Mouse (Mus musculus): ENCODE results near the gene Baz2a. TPM values are rescaled to one million over a fixed set of nuclear protein-coding genes. Genes with fewer than 3 reads are reported as not detected.
"Not testable (repeated sequence)": the region's sequence is repeated elsewhere in the genome, so short reads cannot be mapped to it uniquely, and the experiment has no call there.

Gene Baz2a
- 16.2 and 17.0 TPM in 2 replicates for polyA plus RNA-seq (2016; fragmentation: Nextera tagmentation; extraction: Ambion mirVana)

GRCm38 (mm10) chr10:128091564-128092505 is at the start of gene Baz2a:
TSS of gene Baz2a (plus strand) at chr10:128091577.
- Histone ChIP-seq H3K9me3 (no peaks in the 10 kb centered on the region), H3K27ac (peak within 1 kb of the TSS; percentile 93), H3K27me3 (ENCODE audit: insufficient read depth, poor library complexity, severe bottlenecking) (no peaks in the 10 kb centered on the region), H3K36me3 (peaks cover 41% of the 10 kb centered on the region), H3K4me3 (peak within 1 kb of the TSS; percentile 81), H3K4me1 (replicated peaks) (peaks cover 66% of the 10 kb centered on the region)
- DNase-seq (ENCODE audit: low spot score): peak; percentile 44
- WGBS: 2% methylated on average over 20 of the region's 20 CpGs

- Histone ChIP-seq H3K27me3 (ENCODE audit: insufficient read depth, poor library complexity, severe bottlenecking) (no peaks in the 10 kb centered on the region), H3K4me3 (no peak overlapping the region), H3K27ac (no peak overlapping the region), H3K4me1 (replicated peaks) (peaks cover 52% of the 10 kb centered on the region), H3K36me3 (peaks cover 95% of the 10 kb centered on the region), H3K9me3 (no peaks in the 10 kb centered on the region)
- DNase-seq (ENCODE audit: low spot score): no peak
- 82% methylated on average over 4 of the region's 4 CpGs for WGBS
Observed at GRCm38 (mm10) chr10:128041636-128042035, 49.7 kb upstream of the Baz2a start.

DNA sequence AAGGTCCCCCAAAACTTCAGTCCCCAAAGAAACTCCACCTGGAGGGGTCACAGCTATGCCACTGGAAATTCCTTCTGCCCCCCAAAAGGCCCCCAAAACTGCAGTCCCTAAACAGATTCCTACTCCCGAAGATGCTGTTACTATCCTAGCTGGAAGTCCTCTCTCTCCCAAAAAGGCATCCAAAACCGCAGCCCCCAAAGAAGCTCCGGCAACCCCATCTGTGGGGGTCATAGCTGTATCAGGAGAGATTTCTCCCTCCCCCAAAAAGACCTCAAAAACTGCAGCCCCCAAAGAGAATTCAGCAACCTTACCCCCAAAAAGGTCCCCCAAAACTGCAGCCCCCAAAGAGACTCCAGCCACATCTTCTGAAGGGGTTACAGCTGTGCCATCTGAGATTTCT is 48.9 kb upstream of the Baz2a start:
- DNase-seq (ENCODE audit: low spot score): no peak
- peaks cover 96% of the 10 kb centered on the region for H3K36me3 ChIP-seq
- peaks cover 43% of the 10 kb centered on the region for H3K4me1 ChIP-seq (replicated peaks)
- H3K27me3 ChIP-seq (ENCODE audit: insufficient read depth, poor library complexity, severe bottlenecking): no peaks in the 10 kb centered on the region
- H3K4me3 ChIP-seq: no peak overlapping the region
- H3K27ac ChIP-seq: no peak overlapping the region
- H3K9me3 ChIP-seq: no peaks in the 10 kb centered on the region
- WGBS: 92% methylated on average over 3 of the region's 3 CpGs

DNA sequence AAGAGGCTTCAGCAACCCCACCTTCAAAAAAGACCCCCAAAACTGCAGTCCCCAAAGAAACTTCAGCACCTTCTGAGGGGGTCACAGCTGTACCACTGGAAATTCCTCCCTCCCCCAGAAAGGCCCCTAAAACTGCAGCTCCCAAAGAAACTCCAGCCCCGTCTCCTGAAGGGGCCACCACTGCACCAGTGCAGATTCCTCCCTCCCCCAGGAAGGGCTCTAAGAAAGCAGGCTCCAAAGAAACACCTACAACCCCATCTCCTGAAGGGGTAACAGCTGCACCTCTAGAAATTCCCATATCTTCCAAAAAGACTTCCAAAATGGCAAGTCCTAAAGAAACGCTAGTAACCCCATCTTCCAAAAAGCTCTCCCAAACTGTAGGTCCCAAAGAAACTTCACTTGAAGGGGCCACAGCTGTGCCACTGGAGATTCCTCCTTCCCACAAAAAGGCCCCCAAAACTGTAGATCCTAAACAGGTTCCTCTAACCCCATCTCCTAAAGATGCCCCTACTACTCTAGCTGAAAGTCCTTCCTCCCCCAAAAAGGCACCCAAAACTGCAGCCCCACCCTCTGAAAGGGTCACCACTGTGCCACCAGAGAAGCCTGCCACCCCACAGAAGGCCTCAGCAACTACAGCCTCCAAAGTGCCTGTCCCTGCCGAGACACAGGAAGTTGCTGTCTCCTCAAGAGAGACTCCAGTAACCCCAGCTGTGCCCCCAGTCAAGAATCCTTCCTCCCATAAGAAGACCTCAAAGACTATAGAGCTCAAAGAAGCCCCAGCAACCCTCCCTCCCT is 48.1 kb upstream of the Baz2a start:
- no peak overlapping the region for H3K27ac ChIP-seq
- no peaks in the 10 kb centered on the region for H3K9me3 ChIP-seq
- no peak for DNase-seq (ENCODE audit: low spot score)
- peaks cover 36% of the 10 kb centered on the region for H3K4me1 ChIP-seq (replicated peaks)
- WGBS: 79% methylated on average over 3 of the region's 3 CpGs
- H3K27me3 ChIP-seq (ENCODE audit: insufficient read depth, poor library complexity, severe bottlenecking): no peaks in the 10 kb centered on the region
- no peak overlapping the region for H3K4me3 ChIP-seq
- H3K36me3 ChIP-seq: peaks cover 100% of the 10 kb centered on the region

- 96% methylated on average over 8 of the region's 8 CpGs for WGBS
Observed at GRCm38 (mm10) chr10:128048157-128048556, 43.2 kb upstream of the Baz2a start.

DNA sequence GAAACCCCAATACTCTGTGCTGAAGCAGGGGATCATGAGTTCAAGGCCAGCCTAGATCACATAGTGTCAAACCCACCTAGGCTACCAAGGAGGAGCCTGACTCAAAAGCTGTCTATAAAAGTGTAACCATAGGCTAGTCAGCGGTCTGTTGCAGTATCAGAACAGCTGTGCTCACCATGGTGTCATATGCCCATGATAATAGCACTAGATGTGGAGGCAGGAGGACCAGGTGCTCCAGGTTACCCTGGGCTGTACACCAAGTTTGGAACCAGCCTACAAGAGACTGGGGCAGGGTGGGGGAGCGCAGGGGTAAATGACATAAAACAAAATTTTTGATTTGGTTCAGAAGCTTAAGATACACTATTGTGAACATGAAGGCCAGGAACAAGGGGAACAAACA is 41.6 kb upstream of the Baz2a start:
- WGBS: 96% methylated on average over 2 of the region's 2 CpGs
- H3K27ac ChIP-seq: no peak overlapping the region
- H3K4me3 ChIP-seq: no peak overlapping the region

More at GRCm38 (mm10) chr10:128048157-128048556, 43.2 kb upstream of the Baz2a start:
- H3K4me1 ChIP-seq (replicated peaks): peaks cover 17% of the 10 kb centered on the region
- H3K36me3 ChIP-seq: peaks cover 89% of the 10 kb centered on the region
- no peaks in the 10 kb centered on the region for H3K9me3 ChIP-seq
- no peak overlapping the region for H3K27ac ChIP-seq
- H3K4me3 ChIP-seq: no peak overlapping the region
- H3K27me3 ChIP-seq (ENCODE audit: insufficient read depth, poor library complexity, severe bottlenecking): no peaks in the 10 kb centered on the region
- DNase-seq (ENCODE audit: low spot score): no peak

GRCm38 (mm10) chr10:128050355-128050754 is 41.0 kb upstream of the Baz2a start:
- DNase-seq (ENCODE audit: low spot score): no peak
- H3K36me3 ChIP-seq: peaks cover 67% of the 10 kb centered on the region

More for the DNA sequence above, 41.6 kb upstream of the Baz2a start:
- H3K9me3 ChIP-seq: no peaks in the 10 kb centered on the region
- H3K27me3 ChIP-seq (ENCODE audit: insufficient read depth, poor library complexity, severe bottlenecking): no peaks in the 10 kb centered on the region
- H3K4me1 ChIP-seq (replicated peaks): peaks cover 2% of the 10 kb centered on the region
- DNase-seq (ENCODE audit: low spot score): no peak
- peaks cover 73% of the 10 kb centered on the region for H3K36me3 ChIP-seq

DNA sequence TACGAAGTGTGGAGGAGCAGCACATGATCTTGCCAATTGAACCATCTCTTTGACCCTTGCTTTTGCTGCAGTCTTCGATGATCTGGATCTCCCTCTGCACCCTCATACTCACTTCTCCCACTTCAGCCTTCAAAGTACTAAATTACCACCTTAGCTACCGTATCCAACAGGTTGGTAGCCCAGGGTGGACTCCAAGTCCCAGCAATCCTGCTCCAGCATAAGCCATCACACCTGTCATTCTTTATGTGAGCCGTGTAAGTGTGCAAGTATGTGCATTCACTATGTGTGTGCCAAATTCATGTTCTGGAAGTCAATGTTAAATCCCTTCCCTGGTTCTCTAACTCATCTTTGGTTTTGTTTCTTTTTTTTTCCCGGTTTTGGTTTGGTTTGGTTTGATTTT is 39.8 kb upstream of the Baz2a start:
- no peak overlapping the region for H3K27ac ChIP-seq
- 97% methylated on average over 5 of the region's 5 CpGs for WGBS
- DNase-seq (ENCODE audit: low spot score): no peak
- no peak overlapping the region for H3K4me3 ChIP-seq
- H3K36me3 ChIP-seq: peaks cover 55% of the 10 kb centered on the region
- no peaks in the 10 kb centered on the region for H3K27me3 ChIP-seq (ENCODE audit: insufficient read depth, poor library complexity, severe bottlenecking)
- H3K4me1 ChIP-seq (replicated peaks): no peaks in the 10 kb centered on the region
- no peaks in the 10 kb centered on the region for H3K9me3 ChIP-seq

More at GRCm38 (mm10) chr10:128050355-128050754, 41.0 kb upstream of the Baz2a start:
- Histone ChIP-seq H3K27me3 (ENCODE audit: insufficient read depth, poor library complexity, severe bottlenecking) (no peaks in the 10 kb centered on the region), H3K27ac (no peak overlapping the region), H3K9me3 (no peaks in the 10 kb centered on the region), H3K4me3 (no peak overlapping the region), H3K4me1 (replicated peaks) (no peaks in the 10 kb centered on the region)
- WGBS: 79% methylated on average over 2 of the region's 2 CpGs

GRCm38 (mm10) chr10:128052136-128052535 is 39.2 kb upstream of the Baz2a start:
- not testable (repeated sequence) for H3K4me1 ChIP-seq (replicated peaks); H3K27ac ChIP-seq; DNase-seq (ENCODE audit: low spot score); H3K9me3 ChIP-seq; H3K4me3 ChIP-seq; H3K27me3 ChIP-seq (ENCODE audit: insufficient read depth, poor library complexity, severe bottlenecking)
- WGBS: 100% methylated on average over 1 of the region's 2 CpGs
- peaks cover 49% of the 10 kb centered on the region for H3K36me3 ChIP-seq

DNA sequence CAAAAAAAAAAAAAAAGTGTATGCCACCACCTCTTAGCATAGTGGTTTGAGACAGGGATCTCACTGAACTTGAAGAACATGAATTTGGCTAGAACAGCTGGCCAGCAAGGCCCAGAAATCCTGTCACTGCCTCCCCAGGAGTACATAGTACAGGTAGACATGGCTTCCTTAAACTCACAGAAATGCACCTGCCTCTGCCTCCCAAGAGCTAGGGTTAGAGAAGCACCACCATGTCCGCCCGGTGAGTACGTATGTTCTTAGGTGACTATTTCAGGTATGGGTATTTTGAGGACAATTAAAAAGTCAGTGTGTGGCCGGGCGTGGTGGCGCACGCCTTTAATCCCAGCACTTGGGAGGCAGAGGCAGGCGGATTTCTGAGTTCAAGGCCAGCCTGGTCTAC is 38.4 kb upstream of the Baz2a start:
- Histone ChIP-seq H3K4me3 (no peak overlapping the region), H3K36me3 (peaks cover 41% of the 10 kb centered on the region), H3K4me1 (replicated peaks) (peaks cover 7% of the 10 kb centered on the region), H3K27ac (no peak overlapping the region), H3K9me3 (no peaks in the 10 kb centered on the region), H3K27me3 (ENCODE audit: insufficient read depth, poor library complexity, severe bottlenecking) (no peaks in the 10 kb centered on the region)
- no peak for DNase-seq (ENCODE audit: low spot score)
- WGBS: 96% methylated on average over 8 of the region's 8 CpGs

- H3K27ac ChIP-seq: peak overlapping the region; percentile 95
- H3K4me3 ChIP-seq: peak overlapping the region; percentile 99
- DNase-seq (ENCODE audit: low spot score): no peak
- H3K4me1 ChIP-seq (replicated peaks): peaks cover 34% of the 10 kb centered on the region
- 1% methylated on average over 18 of the region's 18 CpGs for WGBS
- peaks cover 24% of the 10 kb centered on the region for H3K36me3 ChIP-seq
- no peaks in the 10 kb centered on the region for H3K27me3 ChIP-seq (ENCODE audit: insufficient read depth, poor library complexity, severe bottlenecking)
- no peaks in the 10 kb centered on the region for H3K9me3 ChIP-seq
Observed at GRCm38 (mm10) chr10:128058184-128058583, 33.2 kb upstream of the Baz2a start.

DNA sequence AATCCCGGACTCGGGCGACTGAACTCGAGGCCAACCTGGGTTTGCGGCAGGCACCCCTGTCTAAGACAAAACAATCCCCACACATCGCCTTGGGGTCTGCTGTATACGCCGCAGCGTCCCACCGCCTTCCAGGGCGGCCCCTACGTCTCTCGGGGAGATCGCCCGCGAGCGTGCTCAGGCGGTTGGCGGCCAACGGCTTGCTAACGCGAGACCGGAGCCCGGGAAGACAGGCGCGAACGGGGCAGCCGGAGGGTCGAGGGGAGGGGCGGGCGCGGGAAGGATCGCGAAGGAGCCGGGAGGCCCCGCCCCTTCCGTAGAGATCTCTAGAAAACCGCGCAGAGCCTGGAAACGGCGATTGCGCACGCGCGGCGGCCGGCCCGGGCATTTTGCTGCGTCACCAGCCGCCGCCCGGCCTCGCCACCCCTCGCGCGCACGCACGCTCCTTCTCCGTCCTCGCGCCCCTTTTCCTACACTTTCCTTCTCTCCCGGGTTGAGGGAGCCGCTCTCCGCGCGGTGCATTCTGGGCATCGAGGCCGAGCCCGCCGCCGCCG is 32.7 kb upstream of the Baz2a start, which contains the start of gene Ptges3:
TSS of gene Ptges3 (plus strand) at position 354 of the 551 bp plus-strand sequence.
- Histone ChIP-seq H3K4me3 (peak within 1 kb of the TSS; percentile 99), H3K4me1 (replicated peaks) (peaks cover 34% of the 10 kb centered on the region), H3K36me3 (peaks cover 28% of the 10 kb centered on the region), H3K9me3 (no peaks in the 10 kb centered on the region), H3K27me3 (ENCODE audit: insufficient read depth, poor library complexity, severe bottlenecking) (no peaks in the 10 kb centered on the region), H3K27ac (peak within 1 kb of the TSS; percentile 95)
- WGBS: under 1% methylated on average over 72 of the region's 72 CpGs
- DNase-seq (ENCODE audit: low spot score): peak; percentile 98
